Mouse (Mus musculus) cerebellum, adult 9-10 months (tissue): ENCODE results near the gene Klk1.
"Not testable (repeated sequence)": the region's sequence is repeated elsewhere in the genome, so short reads cannot be mapped to it uniquely, and the experiment has no call there.

ENCODE experiments used
- DNase-seq: peaks from one replicate; pipeline ENCODE4 v3.0.0; 2022

Gene Klk1

GRCm38 (mm10) chr7:44225076-44225475, at the start of gene Klk1:
Klk1 (plus strand) TSS chr7:44225360.
- no peak for DNase-seq

GRCm38 (mm10) chr7:44179299-44180045, 45.7 kb upstream of the Klk1 start:
- no peak for DNase-seq

DNA sequence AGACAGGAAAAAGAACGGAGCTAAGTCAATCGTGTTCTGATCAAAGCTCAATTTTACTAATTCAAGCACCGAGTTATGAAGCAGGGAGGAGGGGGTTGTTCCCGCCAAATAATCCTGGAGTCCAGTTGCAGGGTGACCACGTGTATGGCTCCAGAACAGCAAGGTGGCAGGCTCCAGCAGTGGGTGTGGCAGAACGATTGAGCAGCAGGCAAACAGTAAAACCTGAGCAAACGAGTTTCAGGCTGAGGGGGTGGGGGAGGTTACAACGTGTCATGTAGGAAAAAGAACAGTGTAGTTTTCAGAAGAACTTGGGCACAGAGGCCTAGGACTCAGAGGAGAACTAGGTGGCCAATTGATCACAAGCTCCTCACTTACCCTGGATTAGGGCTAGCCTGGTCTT, 38.6 kb upstream of the Klk1 start:
- not testable (repeated sequence) for DNase-seq

- not testable (repeated sequence) for DNase-seq
Measured at GRCm38 (mm10) chr7:44187936-44188335, 37.2 kb upstream of the Klk1 start, which contains the start of gene Klk1b24. Klk1b24 (plus strand) TSS chr7:44188236.

- DNase-seq: not testable (repeated sequence)
Measured at GRCm38 (mm10) chr7:44193466-44193865, 31.7 kb upstream of the Klk1 start.

DNA sequence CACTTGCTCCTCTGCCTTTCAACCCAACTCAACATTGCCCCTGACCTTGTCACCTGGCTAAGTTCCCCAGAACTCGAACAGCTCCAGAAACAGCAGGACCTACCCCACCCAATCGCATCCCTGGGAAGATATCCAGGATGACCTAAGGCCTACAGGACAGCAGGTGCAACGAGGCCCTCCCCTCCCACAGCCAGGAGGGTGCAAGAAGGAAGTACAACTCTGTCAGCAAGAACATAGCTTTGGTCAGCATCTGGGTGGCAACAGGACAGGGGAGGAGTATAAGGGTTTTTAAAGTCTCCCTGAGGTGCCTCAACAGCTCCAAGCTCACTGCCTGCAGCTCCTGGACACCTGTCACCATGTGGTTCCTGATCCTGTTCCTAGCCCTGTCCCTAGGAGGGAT, 27.3 kb upstream of the Klk1 start, which contains the start of gene Klk1b3:
TSS of gene Klk1b3 (plus strand) at position 301 of the 400 bp plus-strand sequence.
- no peak for DNase-seq

GRCm38 (mm10) chr7:44207135-44207534, 18.0 kb upstream of the Klk1 start, which contains the start of gene Klk1b4:
Klk1b4 (plus strand) TSS chr7:44207435.
- DNase-seq: not testable (repeated sequence)

DNA sequence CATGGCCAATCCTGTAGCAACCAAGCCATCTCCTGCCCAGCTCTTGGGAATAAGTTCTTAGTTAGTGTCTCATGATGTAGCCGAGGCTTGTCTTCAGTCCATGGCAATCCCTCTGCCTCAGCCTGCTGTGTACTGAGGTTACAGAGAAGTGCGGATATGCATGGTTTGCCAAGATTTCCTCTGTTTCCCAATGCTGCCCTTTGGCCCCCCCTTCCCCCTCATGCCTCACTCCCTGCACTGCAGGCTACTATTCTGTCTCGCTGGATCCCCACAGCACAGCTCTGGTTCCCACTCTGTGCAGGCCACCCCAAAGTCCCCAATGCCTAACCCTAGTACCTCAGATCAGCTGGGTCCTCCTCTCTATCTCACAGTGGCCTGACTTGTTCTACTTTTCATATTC, 16.9 kb upstream of the Klk1 start:
- no peak for DNase-seq

- DNase-seq: no peak
Measured at GRCm38 (mm10) chr7:44215645-44216044, 9.5 kb upstream of the Klk1 start, which contains the start of gene Klk1b5. Klk1b5 (plus strand) TSS chr7:44215945.

GRCm38 (mm10) chr7:44221601-44222000, 3.6 kb upstream of the Klk1 start:
- not testable (repeated sequence) for DNase-seq

GRCm38 (mm10) chr7:44222335-44222734, 2.8 kb upstream of the Klk1 start:
- DNase-seq: not testable (repeated sequence)

DNA sequence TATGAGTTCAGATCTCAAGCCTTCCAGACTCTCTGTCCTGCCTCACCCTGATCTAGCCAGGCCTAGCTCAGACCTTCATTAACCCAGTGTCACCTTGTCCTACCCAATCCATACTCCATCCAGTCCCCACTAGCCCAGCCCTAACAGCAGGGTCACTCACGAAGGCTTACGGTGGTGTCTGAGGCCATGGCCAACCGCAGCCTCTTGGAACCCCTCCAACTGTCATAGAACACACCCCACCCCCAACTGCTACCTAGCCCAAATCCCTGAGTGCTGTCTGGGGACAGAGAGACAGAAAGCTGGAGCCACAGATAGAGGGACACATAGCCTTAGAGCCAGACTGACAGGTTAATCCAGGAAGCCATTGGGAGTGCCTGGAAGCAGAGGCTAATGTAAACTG, 10.7 kb downstream of the Klk1 start, which contains the start of gene Gm36864:
TSS of gene Gm36864 (plus strand) at position 269 of the 400 bp plus-strand sequence.
- no peak for DNase-seq

- DNase-seq: no peak
Measured at GRCm38 (mm10) chr7:44239913-44240312, 14.8 kb downstream of the Klk1 start.

- no peak for DNase-seq
Measured at GRCm38 (mm10) chr7:44240712-44241111, 15.6 kb downstream of the Klk1 start.

DNA sequence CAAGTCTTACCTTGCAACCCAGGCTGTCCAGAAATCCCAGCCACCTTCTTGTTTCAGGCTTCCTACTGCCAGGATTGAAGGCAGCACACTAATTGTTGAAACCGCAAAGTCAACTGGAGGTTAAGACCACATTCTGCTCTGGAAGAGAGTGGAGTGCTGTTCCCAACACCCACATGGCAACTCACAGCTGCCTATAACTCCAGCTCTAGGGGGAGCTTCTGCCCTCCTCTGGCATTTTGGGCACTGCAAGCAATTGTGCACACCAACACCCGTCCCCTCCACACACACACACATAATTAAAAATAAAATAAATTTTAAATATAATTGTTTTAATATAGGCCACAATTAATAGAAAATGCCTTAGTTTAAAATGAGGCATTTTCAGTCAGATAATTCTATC, 16.0 kb downstream of the Klk1 start:
- DNase-seq: no peak

- no peak for DNase-seq
Measured at GRCm38 (mm10) chr7:44244080-44244479, 18.9 kb downstream of the Klk1 start.

DNA sequence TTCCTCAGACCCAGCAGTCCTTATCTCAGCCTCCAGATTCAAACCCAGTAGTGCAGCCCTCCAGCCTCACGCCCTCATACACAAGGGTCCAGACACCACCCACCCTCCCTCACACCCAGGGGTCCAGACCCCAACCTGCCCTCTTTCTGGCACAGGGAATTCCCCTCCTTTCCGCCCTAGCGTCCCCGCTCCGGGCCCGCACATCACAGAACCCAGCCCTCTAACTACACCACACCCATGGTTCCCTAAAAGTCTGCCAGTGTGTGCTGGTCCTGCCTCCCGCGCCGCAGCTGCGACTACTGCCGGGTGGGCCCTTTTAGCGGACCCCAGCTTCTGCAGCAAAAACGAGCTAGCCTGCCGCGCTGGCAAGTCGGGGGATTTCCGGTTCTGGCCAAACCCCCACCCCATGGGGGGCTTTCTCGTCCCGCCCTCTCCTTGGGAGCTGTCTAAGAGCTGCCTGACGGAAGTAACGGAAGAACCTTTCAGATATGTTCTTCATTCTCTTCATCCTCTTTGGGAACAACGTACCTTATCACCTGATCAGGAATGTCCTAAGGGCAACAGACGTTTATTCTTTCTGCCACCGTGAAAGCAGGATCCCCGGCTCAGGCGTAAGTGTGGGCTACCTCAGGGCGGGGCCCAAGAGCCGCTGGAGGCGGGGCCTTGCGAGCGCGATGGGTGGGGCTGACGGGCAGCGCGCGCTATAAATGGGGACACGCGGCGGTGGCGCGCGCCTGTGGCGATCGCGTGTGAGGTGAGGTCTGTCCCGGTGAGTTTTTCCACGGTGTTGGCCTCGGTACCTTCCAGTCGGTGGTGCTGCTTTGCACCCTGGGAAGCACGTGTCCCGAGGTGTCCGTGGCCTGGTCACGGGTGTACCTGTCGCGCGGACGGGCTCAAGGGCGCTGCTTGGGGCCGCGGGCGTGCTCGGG, 21.2 kb downstream of the Klk1 start, which contains the start of the genes 1700028J19Rik and 2410002F23Rik:
TSS of gene 1700028J19Rik (minus strand) at position 641 of the 929 bp plus-strand sequence.
TSS of gene 2410002F23Rik (plus strand) at position 668 of the 929 bp plus-strand sequence.
- peak; percentile 94 for DNase-seq

GRCm38 (mm10) chr7:44246984-44247470, 21.9 kb downstream of the Klk1 start:
- peak; percentile 80 for DNase-seq

DNA sequence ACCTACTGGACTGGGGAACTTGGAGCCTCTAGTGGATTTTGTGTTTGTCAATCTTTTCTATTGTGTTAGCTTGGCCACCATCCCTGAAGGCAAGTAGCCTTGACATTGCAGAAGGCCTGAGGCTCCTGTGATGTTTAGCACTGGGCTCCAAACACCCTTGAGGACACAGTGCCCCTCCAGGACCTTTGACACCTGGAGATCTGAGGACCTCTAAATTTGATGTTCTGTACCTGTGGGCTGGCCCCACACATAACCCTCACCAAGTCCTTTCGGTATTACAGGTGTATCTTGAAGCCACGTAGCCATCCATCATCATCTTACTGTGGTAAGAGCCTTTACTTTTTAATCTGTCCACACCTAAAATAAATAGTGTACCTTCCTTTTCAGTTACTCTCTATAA, 22.8 kb downstream of the Klk1 start:
- no peak for DNase-seq

GRCm38 (mm10) chr7:44249248-44249647, 24.1 kb downstream of the Klk1 start:
- DNase-seq: no peak

DNA sequence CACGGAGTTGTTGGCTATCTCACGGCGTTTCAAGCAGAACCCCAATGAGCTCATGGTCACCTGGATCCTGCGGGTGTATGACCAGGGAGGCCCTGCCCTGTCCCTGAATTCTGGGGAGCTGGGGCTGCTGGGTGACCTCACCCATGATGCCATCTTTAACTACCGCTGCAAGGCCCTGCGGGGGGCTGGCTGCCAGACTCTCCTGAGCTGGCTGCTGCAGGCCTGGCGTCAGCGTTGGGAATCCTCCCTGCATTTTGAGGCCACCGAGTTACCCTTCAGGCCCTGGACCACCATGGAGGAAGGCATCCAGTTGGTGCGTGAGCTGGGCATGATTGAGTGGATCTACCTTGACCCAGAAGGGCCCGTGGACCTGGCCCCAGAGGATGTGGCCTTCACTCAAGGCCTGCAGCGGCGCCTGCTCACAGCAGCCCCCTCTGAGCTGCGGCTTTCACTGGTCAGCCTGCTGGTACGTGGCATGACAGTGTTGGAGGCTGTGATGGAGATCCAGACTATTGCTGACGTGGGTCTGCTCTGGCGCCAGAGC, 25.6 kb downstream of the Klk1 start:
- not testable (repeated sequence) for DNase-seq

DNA sequence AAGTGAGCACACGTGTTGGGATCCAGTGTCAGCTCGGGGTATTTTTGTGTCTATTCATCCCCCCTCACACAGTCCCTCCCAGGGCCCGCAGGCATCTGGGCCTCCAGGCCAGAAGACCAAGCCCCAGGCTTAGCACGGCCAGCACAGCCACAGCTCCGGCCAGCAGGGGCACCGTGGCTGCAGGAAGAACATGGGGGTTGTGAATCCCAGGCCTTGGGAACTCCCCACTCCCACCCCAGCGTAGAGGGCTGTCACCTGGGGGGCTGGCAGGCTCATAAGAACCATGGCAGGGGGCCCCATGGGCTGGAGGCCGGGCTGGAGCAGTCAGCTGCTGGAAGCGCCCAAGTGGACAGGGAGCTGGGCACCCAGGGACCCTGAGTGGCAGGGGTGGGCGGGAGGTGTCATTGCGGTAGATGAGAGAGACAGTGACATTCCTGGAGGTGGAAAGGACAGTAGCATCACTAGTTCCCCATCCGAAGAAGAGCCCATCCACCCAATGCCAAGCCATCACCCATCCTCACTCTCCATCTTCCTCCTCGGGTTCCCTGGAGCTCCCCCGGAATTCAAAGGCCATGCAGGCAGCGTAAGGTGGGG, 28.0 kb downstream of the Klk1 start:
- DNase-seq: no peak
